Mouse (Mus musculus) cerebellum, postnatal 4 days (tissue): ENCODE data around the gene Auts2.

Source experiments
- DNase-seq, 2 experiments: peaks; one replicate each; pipeline ENCODE4 v3.0.0; 2022; ENCODE audit warnings: low spot score in 2 of 2, mixed read lengths in 1 of 2

Auts2 gene

GRCm38 (mm10) chr5:131733324-131733660 is 809.9 kb downstream of the Auts2 start:
- DNase-seq = no peak

GRCm38 (mm10) chr5:131732631-131733323 is 810.4 kb downstream of the Auts2 start:
- DNase-seq = no peak

- no peak for DNase-seq
Observed at GRCm38 (mm10) chr5:131729456-131729855, 813.7 kb downstream of the Auts2 start.

GRCm38 (mm10) chr5:131727909-131728308 is 815.2 kb downstream of the Auts2 start:
- no peak for DNase-seq

- DNase-seq = no peak
Observed at GRCm38 (mm10) chr5:131724508-131724907, 818.6 kb downstream of the Auts2 start.

- no peak for DNase-seq
Observed at GRCm38 (mm10) chr5:131722791-131723190, 820.4 kb downstream of the Auts2 start.

- DNase-seq = no peak
Observed at GRCm38 (mm10) chr5:131722361-131722760, 820.8 kb downstream of the Auts2 start.

GRCm38 (mm10) chr5:131718013-131718412 is 825.1 kb downstream of the Auts2 start:
- DNase-seq = peak in 1 of 2 experiments; percentile 21

- no peak for DNase-seq
Observed at GRCm38 (mm10) chr5:131717359-131717965, 825.7 kb downstream of the Auts2 start.

- no peak for DNase-seq
Observed at GRCm38 (mm10) chr5:131714979-131715378, 828.2 kb downstream of the Auts2 start.

- no peak for DNase-seq
Observed at GRCm38 (mm10) chr5:131712441-131712840, 830.7 kb downstream of the Auts2 start.

GRCm38 (mm10) chr5:131711474-131712129 is 831.5 kb downstream of the Auts2 start:
- no peak for DNase-seq

- no peak for DNase-seq
Observed at GRCm38 (mm10) chr5:131710735-131711473, 832.2 kb downstream of the Auts2 start.

GRCm38 (mm10) chr5:131707471-131707870 is 835.7 kb downstream of the Auts2 start:
- DNase-seq = no peak

GRCm38 (mm10) chr5:131703729-131704128 is 839.4 kb downstream of the Auts2 start:
- peak in 1 of 2 experiments; percentile 24 for DNase-seq

- no peak for DNase-seq
Observed at GRCm38 (mm10) chr5:131702840-131703392, 840.2 kb downstream of the Auts2 start.

GRCm38 (mm10) chr5:131698900-131699299 is 844.2 kb downstream of the Auts2 start:
- no peak for DNase-seq

GRCm38 (mm10) chr5:131690781-131691180 is 852.4 kb downstream of the Auts2 start:
- no peak for DNase-seq

GRCm38 (mm10) chr5:131686956-131687618 is 856.1 kb downstream of the Auts2 start:
- DNase-seq = no peak

- DNase-seq = peak in 1 of 2 experiments; percentile 41
Observed at GRCm38 (mm10) chr5:131680127-131680845, 862.9 kb downstream of the Auts2 start.

- no peak for DNase-seq
Observed at GRCm38 (mm10) chr5:131679523-131679922, 863.6 kb downstream of the Auts2 start.
